Mouse (Mus musculus): ENCODE results near the gene Creb3l2.
A peak's percentile ranks its signal among the peaks of the same experiment; 100 is the strongest.
"Not testable (repeated sequence)": the region's sequence is repeated elsewhere in the genome, so short reads cannot be mapped to it uniquely, and the experiment has no call there.

Gene Creb3l2

GRCm38 (mm10) chr6:37411696-37412095, 30.2 kb downstream of the Creb3l2 start:
- no peak for DNase-seq (ENCODE audit: low spot score in 2 of 2)

DNA sequence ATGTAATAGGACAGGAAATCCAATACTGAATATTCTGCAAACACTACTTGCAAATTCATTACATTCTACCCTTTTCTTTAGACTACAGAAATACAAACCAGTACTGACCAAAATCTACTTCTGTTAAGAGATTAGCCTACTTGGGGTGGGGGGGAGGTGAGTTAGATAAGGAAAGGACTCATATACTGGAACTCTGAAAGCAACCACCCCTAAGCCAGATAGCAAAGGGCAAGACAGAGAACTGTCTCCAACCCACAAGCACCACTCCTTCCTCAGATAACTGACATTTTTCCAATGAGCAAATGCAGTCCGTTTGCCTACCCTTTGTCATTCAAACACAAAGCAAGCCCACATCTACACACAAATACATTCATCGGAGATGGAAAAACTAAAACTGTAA, 32.1 kb downstream of the Creb3l2 start:
- DNase-seq (ENCODE audit: low spot score in 2 of 2) = no peak

GRCm38 (mm10) chr6:37407876-37408275, 34.1 kb downstream of the Creb3l2 start:
- no peak for DNase-seq (ENCODE audit: low spot score in 2 of 2)

GRCm38 (mm10) chr6:37406903-37407302, 35.0 kb downstream of the Creb3l2 start:
- DNase-seq (ENCODE audit: low spot score in 2 of 2) = no peak

GRCm38 (mm10) chr6:37406018-37406417, 35.9 kb downstream of the Creb3l2 start:
- no peak for DNase-seq (ENCODE audit: low spot score in 2 of 2)

DNA sequence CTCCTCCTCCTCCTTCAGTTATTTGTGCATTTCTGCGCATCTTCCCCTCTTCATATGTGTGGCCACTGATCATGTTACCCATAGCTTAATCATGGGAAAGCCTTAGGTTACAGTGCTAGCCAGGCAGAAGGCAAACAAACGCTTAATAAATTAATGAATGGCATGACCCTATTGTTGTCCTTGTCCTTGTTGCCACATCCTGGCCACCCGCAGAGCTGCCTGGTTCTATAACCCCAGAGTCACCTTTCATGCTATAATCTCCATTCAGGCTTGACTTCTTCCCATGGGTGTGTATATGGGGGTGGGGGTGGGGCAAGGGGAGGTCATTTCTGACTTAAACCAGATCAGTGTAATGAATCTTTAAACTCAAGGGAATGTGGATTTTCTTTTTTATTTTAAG, 37.6 kb downstream of the Creb3l2 start:
- no peak for DNase-seq (ENCODE audit: low spot score in 2 of 2)

GRCm38 (mm10) chr6:37401928-37402327, 40.0 kb downstream of the Creb3l2 start:
- DNase-seq (ENCODE audit: low spot score in 2 of 2) = no peak

DNA sequence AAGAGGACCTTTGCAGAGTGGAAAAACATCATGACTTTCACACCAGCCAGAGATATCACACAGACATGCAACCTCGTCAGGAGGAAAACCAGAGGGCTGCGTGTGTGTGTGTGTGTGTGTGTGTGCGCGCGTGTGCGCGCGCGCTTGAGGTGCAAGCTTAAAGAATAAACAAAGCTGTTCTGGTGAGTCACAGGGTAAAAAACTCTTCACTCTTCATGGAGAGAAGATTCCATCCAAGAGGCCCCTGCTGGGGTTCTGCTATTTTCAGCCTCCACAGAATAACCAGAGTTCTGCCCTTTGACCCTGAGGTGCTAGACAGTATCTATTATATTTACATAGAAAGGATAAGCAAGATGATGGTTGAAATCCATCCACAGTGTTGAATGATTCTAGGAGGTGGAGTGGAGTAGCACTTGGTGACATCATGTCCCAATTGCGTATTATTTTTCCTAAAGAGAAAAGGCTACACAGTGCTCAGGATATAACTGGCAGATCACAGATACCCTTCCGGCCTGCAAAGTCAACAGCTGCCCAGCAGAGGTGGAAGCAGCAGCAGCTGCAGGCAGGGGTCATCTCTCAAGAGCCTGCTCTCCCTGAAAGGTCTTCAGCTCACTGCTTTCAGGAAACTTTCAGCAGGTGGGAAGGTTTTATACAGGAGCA, 41.0 kb downstream of the Creb3l2 start:
- DNase-seq (ENCODE audit: low spot score in 2 of 2) = peak in 1 of 2 experiments; percentile 20

GRCm38 (mm10) chr6:37400167-37400566, 41.8 kb downstream of the Creb3l2 start:
- DNase-seq (ENCODE audit: low spot score in 2 of 2) = no peak

GRCm38 (mm10) chr6:37398943-37399342, 43.0 kb downstream of the Creb3l2 start:
- peak in 1 of 2 experiments; percentile 45 for DNase-seq (ENCODE audit: low spot score in 2 of 2)

- no peak for DNase-seq (ENCODE audit: low spot score in 2 of 2)
Measured at GRCm38 (mm10) chr6:37397973-37398372, 44.0 kb downstream of the Creb3l2 start.

GRCm38 (mm10) chr6:37397254-37397653, 44.7 kb downstream of the Creb3l2 start:
- DNase-seq (ENCODE audit: low spot score in 2 of 2) = no peak

DNA sequence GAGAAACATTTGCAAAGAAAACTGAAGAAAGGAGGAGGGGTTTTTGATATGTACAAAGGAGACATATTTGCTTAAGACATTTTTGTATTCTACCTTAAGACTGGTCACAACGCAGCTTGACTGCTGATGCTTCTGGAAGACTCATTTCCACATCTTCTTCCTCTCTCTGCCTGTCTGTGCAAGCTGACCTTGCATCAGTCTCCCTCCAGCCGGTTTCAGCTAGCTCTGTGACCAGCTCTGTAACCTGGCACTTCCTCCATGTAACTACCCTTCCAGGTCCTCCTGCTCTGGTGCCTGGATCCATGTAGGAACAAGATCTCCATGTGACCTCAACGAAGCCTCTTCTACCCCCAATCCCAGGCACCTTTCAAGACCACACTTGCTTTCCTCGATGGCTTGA, 45.8 kb downstream of the Creb3l2 start:
- DNase-seq (ENCODE audit: low spot score in 2 of 2) = no peak

DNA sequence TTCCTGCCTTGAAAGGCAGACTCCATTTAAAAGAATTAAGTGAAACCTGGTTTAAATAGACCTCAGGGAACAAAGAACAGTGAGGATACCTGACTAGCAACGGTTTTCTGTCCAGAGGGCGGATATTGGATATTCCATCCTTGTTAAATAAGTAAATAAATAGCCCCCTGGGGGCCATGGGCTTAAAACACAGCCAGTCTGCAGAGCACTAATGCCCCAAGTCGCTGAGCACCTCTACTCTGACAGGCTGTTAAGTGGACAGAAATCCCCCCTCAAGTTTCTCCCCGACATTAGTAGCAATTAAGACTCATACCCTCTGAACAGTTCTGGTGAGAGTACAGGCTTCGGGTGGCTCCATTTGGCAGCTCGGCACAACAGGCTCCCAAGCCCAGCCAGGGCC, 48.7 kb downstream of the Creb3l2 start:
- no peak for DNase-seq (ENCODE audit: low spot score in 2 of 2)

GRCm38 (mm10) chr6:37392262-37392661, 49.7 kb downstream of the Creb3l2 start:
- DNase-seq (ENCODE audit: low spot score in 2 of 2) = no peak

GRCm38 (mm10) chr6:37391313-37391712, 50.6 kb downstream of the Creb3l2 start:
- DNase-seq (ENCODE audit: low spot score in 2 of 2) = no peak

- no peak for DNase-seq (ENCODE audit: low spot score in 2 of 2)
Measured at GRCm38 (mm10) chr6:37388960-37389359, 53.0 kb downstream of the Creb3l2 start.

DNA sequence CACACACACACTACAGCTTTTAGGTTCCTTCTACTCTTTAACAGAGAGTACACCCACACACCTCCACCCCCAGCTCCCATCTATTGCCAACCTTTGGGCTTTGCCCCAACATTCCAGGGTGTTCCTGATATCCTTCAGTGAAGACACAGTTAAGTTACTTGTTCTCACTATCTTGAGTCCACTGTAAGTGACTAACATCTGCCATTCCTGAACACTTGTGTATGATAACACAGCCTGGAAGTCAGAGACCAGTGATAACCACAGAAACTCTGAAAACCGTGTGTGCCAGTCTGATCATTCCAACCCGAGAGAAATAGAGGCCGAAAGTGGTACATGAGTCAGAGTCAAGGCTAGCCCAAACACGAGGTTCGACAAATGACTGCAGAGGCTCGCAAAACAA, 53.4 kb downstream of the Creb3l2 start:
- no peak for DNase-seq (ENCODE audit: low spot score in 2 of 2)

- no peak for DNase-seq (ENCODE audit: low spot score in 2 of 2)
Measured at GRCm38 (mm10) chr6:37387281-37387680, 54.7 kb downstream of the Creb3l2 start.

DNA sequence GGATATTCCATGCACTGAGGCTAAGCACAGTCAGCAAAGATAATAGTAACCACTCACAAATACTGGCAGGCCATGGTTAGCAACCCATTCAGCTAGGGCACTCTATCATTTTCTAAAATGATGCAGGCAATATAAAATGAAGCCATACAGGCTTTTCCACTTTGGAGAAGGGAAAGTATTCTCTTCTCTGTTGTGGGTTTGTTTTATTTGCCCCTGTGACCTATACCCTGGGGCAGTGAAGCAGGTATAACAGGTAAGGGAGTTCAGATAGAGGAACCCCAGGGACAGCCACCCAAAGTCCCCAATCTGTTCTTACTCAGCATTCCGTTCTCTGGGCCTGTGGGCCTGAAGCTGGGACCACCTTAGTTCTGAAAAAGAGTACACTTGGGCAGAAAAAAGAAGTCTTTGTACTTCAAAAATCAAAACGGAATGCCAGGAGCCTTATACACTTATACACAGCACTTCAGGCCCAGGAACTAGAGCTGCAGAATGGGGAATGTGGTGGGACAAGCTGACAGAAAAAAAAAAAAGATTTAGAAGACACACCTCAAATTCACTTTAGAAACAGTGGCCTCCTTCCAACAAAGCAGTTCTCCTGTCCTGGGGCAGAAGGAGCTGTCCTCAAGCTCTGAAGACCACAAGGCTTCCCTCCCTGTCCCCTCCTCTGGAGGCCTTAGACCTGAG, 56.2 kb downstream of the Creb3l2 start:
- no peak for DNase-seq (ENCODE audit: low spot score in 2 of 2)

DNA sequence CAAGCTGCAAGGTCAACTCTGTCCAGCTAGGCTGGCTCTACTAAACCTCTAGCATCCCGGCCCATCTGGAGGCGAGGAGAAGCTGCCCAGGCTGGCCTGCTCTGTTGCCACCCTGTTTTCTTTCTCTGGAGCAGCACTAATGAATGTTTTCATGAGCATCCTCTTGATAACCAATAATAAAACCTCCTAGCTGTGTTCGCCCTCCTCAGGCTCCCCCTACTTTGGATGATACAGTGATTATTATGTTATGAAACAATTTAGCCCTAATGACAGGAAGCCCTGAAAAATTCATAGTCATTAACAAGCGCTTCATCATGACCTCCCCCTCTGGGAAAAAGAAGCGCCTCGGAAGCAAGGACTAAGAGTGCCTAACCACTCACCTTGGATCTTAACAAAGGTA, 59.2 kb downstream of the Creb3l2 start:
- no peak for DNase-seq (ENCODE audit: low spot score in 2 of 2)

GRCm38 (mm10) chr6:37377836-37378580, 63.9 kb downstream of the Creb3l2 start:
- no peak for DNase-seq (ENCODE audit: low spot score in 2 of 2)

DNA sequence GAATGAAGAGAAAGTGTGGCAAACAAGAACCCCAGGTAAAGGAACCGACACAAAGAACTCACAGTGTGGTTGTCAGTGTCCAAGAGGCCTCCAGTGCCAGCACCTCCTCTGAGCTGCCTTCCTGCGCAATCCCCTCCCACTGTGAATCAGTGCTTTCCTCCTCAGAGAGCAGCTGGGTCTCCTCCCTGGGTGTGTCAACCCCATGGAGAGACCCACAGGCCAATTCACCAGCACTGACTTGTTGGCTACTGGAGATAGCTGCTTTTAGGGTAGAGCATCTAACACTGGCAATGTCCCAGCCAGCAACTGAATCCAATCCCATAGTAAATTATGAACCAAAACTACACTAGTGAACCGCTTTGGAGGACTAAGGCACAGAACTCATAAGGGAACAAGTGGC, 64.6 kb downstream of the Creb3l2 start:
- DNase-seq (ENCODE audit: low spot score in 2 of 2) = not testable (repeated sequence)

Measured in frontal cortex, postnatal 36 days (tissue).